Mouse (Mus musculus) CD4-positive, CD25-positive, alpha-beta regulatory T cell, adult 4 months (primary cell): ENCODE measurements around the gene Mfap1b. TPM values are rescaled to one million over a fixed set of nuclear protein-coding genes. Genes with fewer than 3 reads are reported as not detected.
A peak's percentile ranks its signal among the peaks of the same experiment; 100 is the strongest.
"Not testable (repeated sequence)": the region's sequence is repeated elsewhere in the genome, so short reads cannot be mapped to it uniquely, and the experiment has no call there.

Experiments used
- ATAC-seq: one replicate; pipeline ENCODE4 v1.8.0; 2017
- polyA plus RNA-seq, 2 experiments: library from polyadenylated mRNA; unstranded; fragments of 100-300 nt; shearing (Covaris generic); gene quantifications; one replicate each; pipeline ENCODE4 v1.2.1; 2017

The Mfap1b gene
- 10 to 100 TPM; 88.2 to 89.2 TPM for polyA plus RNA-seq

- peak; percentile 99 for ATAC-seq
Observed at GRCm38 (mm10) chr2:121473301-121474179, at the start of gene Mfap1b. TSS of gene Mfap1b (minus strand) at chr2:121474067.

DNA sequence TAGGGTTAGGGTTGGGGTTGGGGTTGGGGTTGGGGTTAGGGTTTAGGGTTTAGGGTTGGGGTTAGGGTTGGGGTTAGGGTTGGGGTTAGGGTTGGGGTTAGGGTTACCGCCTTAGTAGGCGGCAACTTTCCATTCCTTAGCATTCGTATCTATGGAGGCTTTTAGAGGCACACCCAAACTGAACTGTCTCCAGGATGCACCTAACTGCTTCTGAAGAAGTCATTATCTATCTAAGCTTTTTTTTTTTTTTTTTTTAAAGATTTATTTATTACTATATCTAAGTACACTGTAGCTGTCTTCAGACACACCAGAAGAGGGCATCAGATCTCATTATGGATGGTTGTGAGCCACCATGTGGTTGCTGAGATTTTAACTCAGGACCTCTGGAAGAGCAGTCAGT is 49.0 kb upstream of the Mfap1b start:
- not testable (repeated sequence) for ATAC-seq

DNA sequence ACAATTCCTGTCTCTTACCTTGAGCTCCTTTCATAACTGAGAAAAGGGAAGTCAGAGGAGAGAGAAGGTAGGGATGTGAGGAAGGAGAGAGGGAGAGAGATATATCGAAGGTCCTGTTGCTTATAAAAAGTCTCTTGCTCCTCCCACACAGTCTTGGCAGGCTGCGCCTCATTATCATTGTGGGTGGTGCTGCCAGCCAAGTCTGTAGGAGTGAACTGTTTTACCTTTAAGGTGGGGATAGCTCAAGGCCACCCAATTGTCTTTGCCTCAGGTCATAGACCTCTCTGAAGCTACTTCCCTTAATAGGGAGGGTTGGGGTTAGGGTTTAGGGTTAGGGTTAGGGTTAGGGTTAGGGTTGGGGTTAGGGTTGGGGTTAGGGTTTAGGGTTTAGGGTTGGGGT is 48.1 kb upstream of the Mfap1b start:
- ATAC-seq, result no peak

- ATAC-seq, result not testable (repeated sequence)
Observed at GRCm38 (mm10) chr2:121518711-121519110, 44.8 kb upstream of the Mfap1b start.

DNA sequence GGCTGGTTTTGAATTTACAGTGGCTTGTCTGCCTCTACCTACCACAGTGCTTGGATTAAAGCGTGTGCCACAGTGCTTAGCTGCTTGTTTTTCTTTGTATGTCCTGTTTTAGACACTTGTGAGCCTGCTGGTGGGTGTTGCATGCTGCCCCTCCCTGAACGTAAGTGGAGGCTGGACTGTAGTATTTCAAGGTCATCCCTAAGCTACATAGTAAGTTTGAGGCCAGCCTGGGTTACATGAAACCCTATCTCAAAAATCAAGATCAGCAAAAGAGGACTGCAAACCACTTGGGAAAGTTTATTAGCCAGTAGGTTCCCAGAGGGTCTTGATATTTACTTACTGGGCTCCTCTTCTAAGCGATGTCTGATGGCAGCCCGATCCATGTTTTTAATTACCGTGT is 44.2 kb upstream of the Mfap1b start:
- ATAC-seq, result no peak

DNA sequence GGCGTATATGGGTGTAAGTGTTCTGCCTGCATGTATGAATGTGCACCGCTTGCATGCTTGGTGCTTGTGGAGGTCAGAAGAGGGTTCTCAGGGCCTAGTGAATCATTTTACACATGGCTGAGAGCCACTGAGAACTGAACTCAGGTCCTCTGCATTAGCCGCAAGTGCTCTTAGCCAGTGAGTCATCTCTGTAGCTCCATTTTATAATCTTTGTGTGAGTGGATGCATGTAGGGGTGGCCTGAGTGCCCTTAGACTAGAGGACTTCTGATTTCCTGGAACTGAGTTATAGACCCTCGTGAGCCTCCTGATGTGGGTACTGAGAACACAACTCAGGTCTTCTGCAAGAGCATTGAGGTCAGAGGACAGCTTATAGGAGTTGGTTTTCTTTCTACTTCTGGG is 40.3 kb upstream of the Mfap1b start:
- ATAC-seq, result no peak

GRCm38 (mm10) chr2:121512991-121513765 is 39.3 kb upstream of the Mfap1b start:
- not testable (repeated sequence) for ATAC-seq

DNA sequence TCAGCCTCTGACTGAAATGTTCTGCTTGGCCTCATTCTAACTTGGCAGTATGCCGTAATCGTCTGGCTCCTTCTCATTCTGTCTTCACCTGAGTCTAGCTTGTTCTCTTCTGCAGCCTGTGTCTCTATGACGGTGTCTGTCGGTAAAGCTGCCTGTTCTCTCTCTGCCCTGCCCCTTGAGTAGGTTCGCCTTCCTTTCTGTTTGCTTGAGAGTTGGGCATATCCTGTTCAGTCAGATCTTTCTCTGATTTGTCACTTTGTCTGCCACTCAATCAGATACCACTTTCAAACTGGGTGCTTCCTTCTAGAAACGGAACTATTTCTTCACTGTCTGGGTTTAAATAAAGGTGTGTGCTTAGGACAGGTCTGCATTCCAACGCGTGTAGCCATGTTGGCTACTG is 37.5 kb upstream of the Mfap1b start:
- peak; percentile 88 for ATAC-seq

GRCm38 (mm10) chr2:121509584-121509983 is 35.7 kb upstream of the Mfap1b start:
- no peak for ATAC-seq

- ATAC-seq, result no peak
Observed at GRCm38 (mm10) chr2:121507951-121508330, 34.1 kb upstream of the Mfap1b start.

DNA sequence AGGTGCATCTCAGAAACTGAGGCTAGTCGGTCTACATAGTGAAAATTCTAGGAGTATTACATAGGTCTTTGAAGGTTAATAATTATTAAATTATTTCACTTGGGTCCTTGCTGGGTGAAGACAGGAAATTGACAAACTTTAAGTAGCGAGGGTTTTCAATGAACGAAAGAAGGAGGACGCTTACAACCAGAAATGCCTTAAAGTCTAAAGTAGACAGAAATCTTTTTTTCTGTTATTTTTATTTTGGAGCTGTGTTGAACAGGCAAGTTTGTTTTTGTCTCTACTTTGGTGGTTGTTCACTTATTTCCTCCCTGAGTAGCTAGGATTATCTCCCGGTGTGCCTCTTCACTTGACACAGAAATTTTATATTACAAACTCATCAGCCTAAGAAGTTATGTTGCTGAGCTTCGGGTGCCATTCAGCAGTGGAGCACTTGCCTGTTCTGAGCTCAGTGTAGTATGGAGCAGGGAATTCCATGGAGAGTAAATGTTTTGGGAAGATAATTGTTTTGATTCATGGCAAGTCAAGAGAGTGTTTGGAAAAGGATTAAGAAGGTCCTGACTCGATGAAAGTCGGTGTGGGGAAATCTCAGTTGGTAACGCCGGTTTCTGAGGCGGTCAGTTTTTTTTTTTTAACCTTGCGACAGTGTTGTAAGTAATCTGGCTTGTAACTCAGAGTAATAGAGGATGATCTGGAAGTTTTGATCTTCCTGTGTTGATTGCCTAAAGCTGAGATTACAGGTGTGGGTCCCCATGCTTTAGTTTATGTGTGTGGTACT is 33.5 kb upstream of the Mfap1b start:
- ATAC-seq, result no peak

DNA sequence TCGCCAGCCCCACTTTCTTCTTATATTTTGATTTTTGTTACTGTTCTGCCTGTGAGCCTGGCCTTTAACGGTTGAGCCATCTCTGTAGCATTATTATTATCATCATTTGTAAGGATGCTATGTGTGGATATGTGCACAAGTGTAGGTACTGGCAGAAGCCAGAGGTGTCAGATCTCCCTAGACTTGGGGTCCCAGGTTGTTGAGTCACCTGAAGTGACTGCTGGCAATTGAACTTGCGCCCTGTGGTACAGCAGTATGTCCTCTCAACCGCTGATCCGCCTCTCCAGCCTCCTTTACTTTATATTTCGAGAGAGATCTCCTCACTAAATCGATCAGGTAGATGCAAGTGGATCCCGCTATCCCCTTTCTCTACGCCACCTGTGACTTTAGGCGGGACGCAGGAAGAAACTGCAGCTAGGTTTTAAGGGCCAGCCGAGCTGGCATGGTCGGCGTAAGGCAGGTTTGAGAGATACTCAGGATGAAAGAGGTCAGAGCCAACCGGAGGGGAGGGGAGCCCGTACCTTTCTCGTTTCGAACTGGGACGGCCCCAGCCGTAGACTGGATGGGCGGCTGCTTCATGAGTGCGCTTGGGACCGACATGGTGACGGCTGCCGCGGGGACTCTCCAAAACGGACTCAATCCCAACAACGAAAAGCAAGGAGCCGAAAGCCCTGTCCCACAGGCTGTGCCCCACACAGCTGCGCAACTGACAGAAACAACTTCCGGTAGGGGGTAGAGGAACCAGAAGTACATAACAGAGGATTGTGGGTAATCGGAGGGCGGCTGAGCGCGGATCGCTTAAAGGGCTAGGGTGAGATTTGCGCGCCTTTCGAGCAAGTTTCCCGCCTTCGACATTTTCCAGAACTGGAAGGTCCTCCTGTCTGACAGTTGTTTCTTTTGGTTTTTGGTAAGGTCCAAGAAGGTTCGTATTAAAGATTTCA is 32.3 kb upstream of the Mfap1b start, which contains the start of the genes Mfap1a and Wdr76:
Mfap1a (minus strand) TSS at position 724 of the 941 bp plus-strand sequence.
Wdr76 (plus strand) TSS at position 782 of the 941 bp plus-strand sequence.
- peak; percentile 93 for ATAC-seq

GRCm38 (mm10) chr2:121501550-121501949 is 27.7 kb upstream of the Mfap1b start:
- ATAC-seq, result peak; percentile 32

DNA sequence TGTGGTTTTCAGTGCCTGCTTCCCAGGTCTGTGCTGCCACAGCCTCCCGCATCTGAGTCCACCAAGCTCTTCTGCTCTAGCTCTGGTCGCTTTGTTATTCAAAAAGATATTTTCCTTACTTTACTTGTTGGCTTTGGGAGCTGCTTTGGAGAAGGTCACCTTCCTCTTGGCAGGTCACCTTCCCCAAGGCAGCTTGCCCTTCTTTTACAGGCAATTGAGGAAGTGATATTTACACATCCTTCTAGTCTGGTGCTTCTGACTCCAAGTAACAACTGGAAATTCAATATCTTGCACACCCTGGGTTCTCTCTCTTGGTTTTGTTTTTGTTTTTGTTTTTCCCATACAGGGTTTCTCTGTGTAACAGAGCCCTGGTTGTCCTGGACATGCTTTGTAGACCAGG is 10.5 kb upstream of the Mfap1b start:
- ATAC-seq, result not testable (repeated sequence)

DNA sequence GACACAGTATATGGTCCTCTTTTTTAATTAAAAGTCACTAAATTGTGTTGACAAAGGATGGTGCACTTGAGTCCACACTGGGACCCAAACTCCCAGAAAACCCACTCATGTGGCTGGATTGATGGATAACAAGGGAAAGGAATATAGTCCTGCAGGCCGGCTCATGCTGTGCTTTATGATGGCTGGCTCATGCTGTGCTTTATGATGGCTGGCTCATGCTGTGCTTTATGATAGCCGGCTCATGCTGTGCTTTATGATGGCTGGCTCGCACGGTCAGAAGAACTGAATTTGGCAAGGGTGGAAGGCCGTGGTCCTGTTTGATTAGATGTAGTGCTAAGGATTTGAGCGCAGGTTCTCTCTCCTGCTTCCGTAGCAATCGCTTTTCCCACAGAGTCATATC is 9.7 kb upstream of the Mfap1b start:
- no peak for ATAC-seq

GRCm38 (mm10) chr2:121480916-121481315 is 7.0 kb upstream of the Mfap1b start:
- not testable (repeated sequence) for ATAC-seq

GRCm38 (mm10) chr2:121480498-121480897 is 6.6 kb upstream of the Mfap1b start:
- peak; percentile 56 for ATAC-seq

DNA sequence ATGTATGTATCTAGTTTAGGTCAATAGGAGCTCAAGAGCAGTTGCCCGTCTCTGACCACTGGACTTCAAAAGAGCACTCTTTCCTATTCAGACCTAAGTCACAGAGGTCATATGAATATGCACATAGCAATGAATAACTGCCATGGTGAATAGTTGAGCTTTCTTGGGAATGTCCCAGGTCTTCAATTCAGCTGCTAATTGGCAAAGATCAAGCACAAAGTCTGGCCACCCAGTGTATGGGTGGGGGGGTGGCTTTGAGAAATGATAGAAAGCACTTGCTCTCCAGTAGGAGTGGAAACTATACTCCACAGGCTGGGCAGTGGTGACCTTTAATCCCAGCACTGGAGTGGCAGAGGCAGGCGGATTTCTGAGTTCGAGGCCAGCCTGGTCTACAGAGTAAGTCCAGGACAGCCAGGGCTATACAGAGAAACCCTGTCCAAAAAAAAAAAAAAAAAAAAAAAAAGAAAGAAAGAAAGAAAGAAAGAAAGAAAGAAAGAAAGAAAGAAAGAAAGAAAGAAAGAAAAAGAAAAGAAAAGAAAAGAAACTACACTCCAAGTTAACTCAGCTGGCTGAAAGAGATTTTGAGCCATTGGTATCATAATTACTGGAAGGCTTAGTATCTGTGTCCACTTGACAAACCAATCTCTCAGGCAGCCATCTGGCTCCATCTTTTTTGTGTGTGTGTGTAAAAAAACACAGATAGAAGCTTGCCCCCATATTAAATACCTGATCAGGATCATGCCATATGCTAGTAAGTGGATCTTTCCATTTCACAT is 3.8 kb upstream of the Mfap1b start:
- ATAC-seq, result no peak

DNA sequence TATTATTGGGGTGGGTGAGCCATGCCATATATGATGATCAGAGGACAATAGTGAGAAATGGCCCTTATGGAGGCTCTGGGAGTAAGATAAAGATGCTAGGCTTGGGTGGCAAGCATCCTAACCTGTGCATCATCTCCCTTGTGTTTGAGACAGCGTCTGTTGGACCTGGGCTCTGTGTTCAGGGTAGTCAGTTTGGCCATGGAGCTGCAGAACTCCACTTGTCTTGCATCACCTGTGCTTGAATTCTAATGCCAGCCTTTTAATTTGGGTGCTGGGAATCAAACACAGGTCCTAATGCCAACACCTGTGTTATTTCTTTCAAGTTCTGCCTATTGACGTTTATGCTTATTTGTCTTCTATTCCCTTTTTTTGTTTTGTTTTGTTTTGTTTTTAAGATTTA is 1.4 kb upstream of the Mfap1b start:
- not testable (repeated sequence) for ATAC-seq

- ATAC-seq, result peak; percentile 54
Observed at GRCm38 (mm10) chr2:121474180-121474535, 291 bp upstream of the Mfap1b start.

DNA sequence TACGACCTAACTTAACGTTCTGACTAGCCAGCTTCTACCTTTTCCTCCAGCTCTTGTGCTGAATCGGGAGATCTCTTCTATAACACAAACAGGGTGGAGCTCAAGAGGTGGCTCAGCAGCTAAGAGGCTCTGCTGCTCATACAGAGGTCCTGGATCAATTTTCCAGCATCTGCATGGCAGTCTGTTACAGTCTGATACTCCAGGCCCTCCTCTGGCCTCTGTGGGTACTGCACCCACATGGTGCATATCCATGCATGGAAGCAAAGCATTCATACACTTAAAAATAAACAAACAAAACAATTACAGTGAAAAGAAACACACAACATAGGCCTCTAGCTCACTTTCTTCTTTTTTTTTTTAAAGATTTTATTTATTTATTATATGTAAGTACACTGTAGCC is 1.1 kb downstream of the Mfap1b start:
- not testable (repeated sequence) for ATAC-seq
